Mouse (Mus musculus) kidney, embryonic 16.5 days (tissue): ENCODE results near the gene C1qtnf7. TPM values are rescaled to one million over a fixed set of nuclear protein-coding genes. Genes with fewer than 3 reads are reported as not detected.
A peak's percentile ranks its signal among the peaks of the same experiment; 100 is the strongest.

Experiments used
- ATAC-seq: fragments of 200-750 bp; cut with Nextera tagmentation; 2 replicates; pipeline ENCODE4 v1.8.0; 2017; ENCODE audit warnings: moderate TSS enrichment; ENCODE audit not compliant: low FRiP score, low TSS enrichment
- H3K27ac ChIP-seq: fragments of 300-500 bp; sonication (generic); 2 replicates; pipeline ENCODE4 v1.5.1; 2014; ENCODE audit warnings: low read length
- H3K27me3 ChIP-seq: fragments of 300-500 bp; sonication (generic); 2 replicates; pipeline ENCODE4 v1.6.1; 2014; ENCODE audit warnings: low read length, control low read depth, mixed read lengths; ENCODE audit not compliant: insufficient read depth
- H3K36me3 ChIP-seq: fragments of 300-500 bp; sonication (generic); 2 replicates; pipeline ENCODE4 v1.6.1; 2014; ENCODE audit warnings: low read length, control low read depth, mixed read lengths; ENCODE audit not compliant: insufficient read depth
- H3K4me1 ChIP-seq: fragments of 300-500 bp; sonication (generic); 2 replicates; pipeline ENCODE4 v1.6.1; 2014; ENCODE audit warnings: low read length, control low read depth, mixed read lengths; ENCODE audit not compliant: insufficient read depth
- H3K4me2 ChIP-seq: fragments of 300-500 bp; sonication (generic); replicated peaks from 2 replicates; pipeline ENCODE4 v1.6.1; 2014; ENCODE audit warnings: low read depth, low read length
- H3K4me3 ChIP-seq: fragments of 300-500 bp; sonication (generic); 2 replicates; pipeline ENCODE4 v1.5.1; 2014; ENCODE audit warnings: mild to moderate bottlenecking, low read length
- H3K9ac ChIP-seq: fragments of 300-500 bp; sonication (generic); replicated peaks from 2 replicates; pipeline ENCODE4 v1.6.1; 2014; ENCODE audit warnings: low read length
- H3K9me3 ChIP-seq: fragments of 300-500 bp; sonication (generic); 2 replicates; pipeline ENCODE4 v1.6.1; 2016; ENCODE audit warnings: low read length, control low read depth
- WGBS: fragments of 180-500 bp; shearing (Covaris S2); extraction: QIAGEN DNeasy Blood & Tissue Kit; methylation state at CpG from one replicate; pipeline ENCODE4 v1.1.7; 2014; 5-methylcytosine and 5-hydroxymethylcytosine counted together
- polyA plus RNA-seq: library from polyadenylated mRNA; unstranded; fragments of >200 nt; fragmentation: Nextera tagmentation; extraction: Ambion mirVana; gene quantifications from 2 replicates; pipeline ENCODE4 v1.2.1, GENCODE M21; 2015

C1qtnf7 gene
- polyA plus RNA-seq, 1 experiment from 2014 or later: 8.5 TPM

DNA sequence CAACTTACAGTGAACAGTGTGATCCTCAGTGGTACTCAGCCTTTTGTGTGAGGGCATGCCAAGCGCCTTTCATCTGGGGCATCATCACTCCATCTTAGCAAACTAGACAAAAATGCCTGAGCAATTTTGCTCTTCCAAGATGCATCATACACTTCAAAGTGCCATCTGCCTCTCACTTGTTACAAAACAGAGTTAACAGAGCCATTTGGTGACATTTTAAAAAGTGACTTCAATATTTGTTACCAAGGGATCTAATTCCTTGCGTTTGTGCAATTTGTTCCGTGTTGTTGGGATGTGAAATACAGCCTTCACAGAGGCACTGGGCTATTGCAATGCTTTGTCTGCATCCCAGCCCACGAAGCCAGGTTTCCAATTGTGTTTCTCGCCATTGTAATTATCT lies 42.1 kb downstream of the C1qtnf7 start:
- no peaks in the 10 kb centered on the region for H3K36me3 ChIP-seq
- no peak for ATAC-seq
- WGBS: 84% methylated on average over 5 of the region's 5 CpGs

DNA sequence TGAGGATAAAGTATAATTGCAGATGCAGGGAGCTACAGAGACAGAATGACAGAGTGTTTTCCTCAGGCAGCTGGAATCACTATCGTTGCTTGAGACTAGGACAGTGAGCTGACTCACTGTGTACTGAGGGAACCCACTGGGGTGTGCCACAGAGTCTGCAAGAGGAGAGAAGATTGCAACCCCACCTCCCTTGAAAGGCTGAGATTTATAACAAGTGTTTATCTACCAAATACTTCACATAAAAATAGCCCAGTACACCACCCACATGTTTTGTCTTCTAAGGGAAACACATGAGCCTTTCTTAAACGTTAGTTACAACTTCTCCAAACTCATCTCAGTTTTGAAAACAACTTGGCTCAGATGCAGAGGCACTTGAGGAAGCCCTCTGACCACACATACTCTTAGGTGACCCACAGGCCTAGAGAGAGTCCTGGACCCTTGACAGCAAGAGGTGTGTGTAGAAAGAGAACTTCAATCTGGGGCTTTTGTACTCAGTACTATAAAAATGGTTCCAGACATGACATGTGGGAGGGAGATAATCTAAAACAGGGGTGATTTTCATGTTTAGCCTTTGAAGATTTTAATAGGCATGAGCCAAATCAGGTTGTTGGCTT lies 46.4 kb downstream of the C1qtnf7 start:
- H3K36me3 ChIP-seq: no peaks in the 10 kb centered on the region
- H3K4me2 ChIP-seq: no peak overlapping the region
- no peak overlapping the region for H3K9ac ChIP-seq
- H3K27ac ChIP-seq: peak overlapping the region; percentile 40; the same call in 1 of the 2 replicates
- H3K4me1 ChIP-seq: 0 out of 2 replicates have a peak, but pooled peaks cover 10% of the 10 kb centered on the region
- H3K4me3 ChIP-seq: no peak overlapping the region
- ATAC-seq: peak; percentile 90
- WGBS: 13% methylated on average over 2 of the region's 2 CpGs
- no peaks in the 10 kb centered on the region for H3K27me3 ChIP-seq
- H3K9me3 ChIP-seq: no peaks in the 10 kb centered on the region

More for the DNA sequence above, 42.1 kb downstream of the C1qtnf7 start:
- Histone ChIP-seq H3K9me3 (no peaks in the 10 kb centered on the region), H3K4me3 (no peak overlapping the region), H3K27ac (no peak overlapping the region), H3K9ac (no peak overlapping the region), H3K4me1 (peaks cover 20% of the 10 kb centered on the region), H3K27me3 (no peaks in the 10 kb centered on the region), H3K4me2 (no peak overlapping the region)

DNA sequence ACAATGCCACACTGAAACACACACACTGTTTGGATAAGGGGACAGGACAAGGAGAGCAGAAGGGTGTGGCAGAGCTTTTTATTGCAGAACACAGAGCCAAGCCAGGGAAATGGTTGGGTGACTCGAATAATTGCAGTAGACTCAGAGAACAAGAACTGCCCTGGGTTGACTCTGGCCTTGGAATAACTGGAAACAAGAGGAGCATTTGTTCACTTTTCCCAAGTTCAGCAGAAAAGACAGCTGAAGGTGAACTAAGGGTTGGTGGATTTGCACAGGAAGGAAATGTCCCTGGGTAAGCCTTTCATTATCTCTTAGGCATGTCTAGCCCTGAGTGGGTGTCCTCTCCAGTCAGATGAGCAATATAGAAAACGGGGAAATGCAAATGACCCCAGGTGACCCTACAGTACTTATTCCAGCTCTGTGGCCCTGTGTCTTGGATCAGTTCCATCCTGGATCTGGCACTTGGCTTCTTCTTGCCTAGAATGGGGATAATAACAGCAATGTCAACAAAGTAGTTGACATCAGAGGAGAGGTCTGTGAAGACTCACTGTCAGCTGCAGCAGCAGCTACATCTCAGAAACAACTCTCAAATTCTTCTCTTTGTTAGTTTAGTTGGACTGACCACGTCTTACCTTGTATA lies 54.5 kb downstream of the C1qtnf7 start:
- Histone ChIP-seq H3K36me3 (no peaks in the 10 kb centered on the region), H3K4me2 (no peak overlapping the region), H3K27ac (no peak overlapping the region), H3K9me3 (no peaks in the 10 kb centered on the region), H3K4me3 (no peak overlapping the region), H3K9ac (no peak overlapping the region), H3K27me3 (no peaks in the 10 kb centered on the region), H3K4me1 (peaks cover 8% of the 10 kb centered on the region; the same call in 1 of the 2 replicates)
- peak; percentile 19; the same call in 1 of the 2 replicates for ATAC-seq
- WGBS: 43% methylated on average over 3 of the region's 3 CpGs

DNA sequence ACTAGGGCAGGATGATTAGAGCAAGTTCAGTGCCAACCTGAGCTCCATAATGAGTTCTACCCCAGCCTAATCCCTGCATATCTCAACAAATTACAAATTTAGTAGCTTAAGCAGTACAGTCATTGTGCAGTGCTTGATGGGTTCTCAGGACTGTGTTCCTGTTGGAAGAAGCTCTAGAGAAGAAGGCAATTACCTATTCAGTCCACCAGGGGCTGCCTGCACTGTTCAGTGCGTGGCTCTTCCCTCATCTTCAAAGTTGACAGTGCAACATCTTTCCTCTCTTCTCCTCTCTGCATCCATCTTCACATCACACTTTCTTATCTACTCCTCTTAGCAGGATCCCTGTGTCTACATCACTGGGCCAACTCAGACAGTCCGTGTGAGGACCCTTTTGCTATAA lies 67.5 kb downstream of the C1qtnf7 start:
- no peak overlapping the region for H3K27ac ChIP-seq
- ATAC-seq: no peak
- no peak overlapping the region for H3K9ac ChIP-seq
- no peaks in the 10 kb centered on the region for H3K9me3 ChIP-seq
- H3K4me1 ChIP-seq: 0 out of 2 replicates have a peak, but pooled peaks cover 5% of the 10 kb centered on the region
- H3K27me3 ChIP-seq: no peaks in the 10 kb centered on the region
- H3K36me3 ChIP-seq: no peaks in the 10 kb centered on the region
- 37% methylated on average over 2 of the region's 2 CpGs for WGBS
- no peak overlapping the region for H3K4me3 ChIP-seq
- no peak overlapping the region for H3K4me2 ChIP-seq

DNA sequence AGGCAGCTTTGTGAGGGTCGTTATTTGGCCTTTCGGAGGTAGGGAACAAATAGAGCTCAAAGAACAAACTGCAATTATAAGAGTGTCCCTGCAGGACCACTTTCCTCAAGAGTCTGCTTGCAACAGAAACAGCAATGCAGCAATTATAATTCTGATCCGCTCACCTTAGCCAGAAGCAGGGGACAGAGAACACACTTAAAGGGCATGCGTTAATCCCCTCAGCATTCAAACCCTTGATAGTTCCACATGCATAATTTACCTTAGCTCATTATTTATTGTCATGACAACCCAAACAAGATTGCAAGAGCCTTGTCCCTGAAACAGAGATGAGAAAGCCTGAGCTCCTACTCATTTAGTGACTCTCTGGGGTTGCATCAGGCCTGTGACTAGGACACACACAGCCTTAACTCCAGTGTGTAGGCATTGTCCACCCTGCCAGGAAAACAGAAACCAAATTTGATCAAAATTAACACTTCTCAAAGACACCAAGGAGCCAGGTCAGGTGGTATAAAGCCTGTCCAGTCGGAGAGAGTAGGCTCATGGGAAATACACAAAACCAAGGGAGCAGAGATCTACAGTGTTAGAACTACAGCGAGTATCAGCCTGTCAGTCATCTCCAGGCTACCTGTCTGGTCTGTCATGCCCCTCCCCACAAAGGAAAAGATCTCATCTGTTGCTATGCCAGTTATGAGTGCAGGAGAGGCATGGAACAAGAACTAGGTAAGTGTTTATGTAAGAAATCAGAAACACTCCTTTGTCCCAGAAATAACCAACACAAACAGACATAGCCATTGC lies 68.2 kb downstream of the C1qtnf7 start:
- no peak for ATAC-seq
- H3K27me3 ChIP-seq: no peaks in the 10 kb centered on the region
- no peak overlapping the region for H3K4me2 ChIP-seq
- 0 out of 2 replicates have a peak, but pooled peaks cover 5% of the 10 kb centered on the region for H3K4me1 ChIP-seq
- no peak overlapping the region for H3K4me3 ChIP-seq
- H3K9me3 ChIP-seq: no peaks in the 10 kb centered on the region
- WGBS: 83% methylated on average over 6 of the region's 6 CpGs
- H3K36me3 ChIP-seq: no peaks in the 10 kb centered on the region
- H3K9ac ChIP-seq: no peak overlapping the region
- H3K27ac ChIP-seq: no peak overlapping the region

DNA sequence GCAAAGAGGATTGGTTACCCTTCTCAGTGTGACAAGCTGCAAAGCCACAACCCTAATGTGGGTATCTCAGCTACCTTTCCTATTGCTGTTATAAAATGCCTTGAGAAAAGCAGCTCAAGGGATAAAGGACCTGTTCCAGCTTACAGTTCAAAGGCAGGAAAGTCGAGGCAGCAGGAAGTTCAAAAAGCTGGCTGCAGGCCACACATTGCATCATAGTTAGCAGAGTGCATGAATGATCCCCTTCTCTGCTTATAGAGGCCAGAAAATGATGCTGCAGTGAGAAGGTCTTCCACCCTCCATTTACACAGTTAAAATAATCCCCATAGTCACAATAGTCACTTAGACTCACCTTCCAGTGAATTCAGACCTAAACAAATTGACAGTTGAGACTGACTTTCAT lies 69.1 kb downstream of the C1qtnf7 start:
- Histone ChIP-seq H3K4me2 (no peak overlapping the region), H3K4me3 (no peak overlapping the region), H3K36me3 (no peaks in the 10 kb centered on the region), H3K9ac (no peak overlapping the region), H3K4me1 (peaks cover 8% of the 10 kb centered on the region; the same call in 1 of the 2 replicates), H3K27me3 (no peaks in the 10 kb centered on the region), H3K27ac (no peak overlapping the region), H3K9me3 (no peaks in the 10 kb centered on the region)
- 29% methylated on average over 1 of the region's 1 CpGs for WGBS
- ATAC-seq: no peak

DNA sequence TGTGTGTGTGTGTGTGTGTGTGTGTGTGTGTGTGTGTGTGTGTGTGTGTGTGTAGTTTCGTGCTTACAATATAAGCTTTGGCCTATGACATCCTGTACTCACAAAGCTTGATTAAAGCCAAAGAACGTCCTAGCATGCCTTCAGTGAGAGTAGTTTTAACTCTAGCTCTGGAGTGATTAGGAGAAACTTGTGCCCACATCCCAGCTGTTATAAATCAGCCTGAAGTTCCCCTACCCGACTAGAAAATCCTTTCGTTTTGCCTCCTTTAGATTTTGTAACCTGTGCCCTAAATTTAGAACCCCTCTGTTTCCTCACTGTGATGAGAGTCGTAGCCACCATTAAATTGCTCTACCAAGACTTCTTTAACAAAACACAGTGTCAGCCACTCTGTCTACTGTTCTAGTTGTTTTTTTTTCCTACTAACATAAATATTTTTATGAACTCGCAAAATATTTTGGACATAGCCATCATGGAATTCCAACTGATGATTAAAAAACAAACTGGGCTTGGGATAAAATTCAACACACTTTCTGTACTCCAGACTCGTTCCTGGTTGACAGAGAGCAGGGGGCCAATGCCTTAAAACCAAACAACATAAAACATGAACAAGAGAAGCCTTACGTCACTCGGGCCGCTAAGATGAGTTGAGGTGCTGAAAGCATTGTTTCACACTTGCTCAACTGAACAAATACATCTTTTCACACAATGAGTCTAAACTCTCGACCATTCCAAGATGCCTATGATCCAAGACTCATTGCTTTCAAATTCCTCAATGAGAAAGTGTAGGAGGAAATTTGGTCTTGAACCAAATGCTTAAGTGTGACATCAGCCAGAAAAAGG lies 70.3 kb downstream of the C1qtnf7 start:
- ATAC-seq: no peak
- H3K27me3 ChIP-seq: no peaks in the 10 kb centered on the region
- H3K27ac ChIP-seq: peak overlapping the region; percentile 76; the same call in 1 of the 2 replicates
- 29% methylated on average over 11 of the region's 11 CpGs for WGBS
- no peaks in the 10 kb centered on the region for H3K9me3 ChIP-seq
- H3K4me3 ChIP-seq: no peak overlapping the region
- no peak overlapping the region for H3K9ac ChIP-seq
- peaks cover 13% of the 10 kb centered on the region; the same call in 1 of the 2 replicates for H3K4me1 ChIP-seq
- no peak overlapping the region for H3K4me2 ChIP-seq
- H3K36me3 ChIP-seq: no peaks in the 10 kb centered on the region

DNA sequence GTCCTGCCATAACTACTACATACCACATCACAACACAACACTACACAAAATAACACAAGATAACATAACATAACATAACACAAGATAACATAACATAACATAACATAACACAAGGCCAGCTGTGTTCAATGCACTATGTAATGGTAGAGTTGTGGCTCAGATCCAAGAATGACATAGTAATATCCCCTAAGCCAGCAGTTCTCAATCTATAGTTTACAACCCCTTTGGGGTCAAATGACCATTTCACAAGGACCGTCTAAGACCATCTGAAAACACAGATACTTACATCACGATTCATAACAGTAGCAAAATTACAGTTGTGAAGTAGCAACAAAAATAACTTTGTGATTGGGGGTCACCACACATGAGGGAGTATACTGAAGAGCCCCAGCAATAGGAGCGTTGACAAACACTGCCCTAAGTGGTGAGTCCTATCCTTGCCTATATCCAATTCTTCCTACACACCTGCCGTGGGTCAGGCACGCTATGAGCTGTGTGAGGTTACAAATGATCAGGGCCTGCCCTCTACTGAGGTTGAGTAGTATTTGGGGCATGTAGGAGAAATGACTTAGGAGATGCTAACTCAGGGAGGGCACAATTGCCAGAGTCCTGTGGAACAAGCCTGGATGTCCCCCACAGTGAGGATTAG lies 73.6 kb downstream of the C1qtnf7 start:
- no peaks in the 10 kb centered on the region for H3K9me3 ChIP-seq
- 63% methylated on average over 5 of the region's 5 CpGs for WGBS
- no peaks in the 10 kb centered on the region for H3K36me3 ChIP-seq
- peaks cover 13% of the 10 kb centered on the region; the same call in 1 of the 2 replicates for H3K4me1 ChIP-seq
- H3K9ac ChIP-seq: no peak overlapping the region
- peak; percentile 66; the same call in 1 of the 2 replicates for ATAC-seq
- peak overlapping the region; percentile 82 for H3K27ac ChIP-seq
- H3K4me3 ChIP-seq: no peak overlapping the region
- H3K4me2 ChIP-seq: no peak overlapping the region
- no peaks in the 10 kb centered on the region for H3K27me3 ChIP-seq

DNA sequence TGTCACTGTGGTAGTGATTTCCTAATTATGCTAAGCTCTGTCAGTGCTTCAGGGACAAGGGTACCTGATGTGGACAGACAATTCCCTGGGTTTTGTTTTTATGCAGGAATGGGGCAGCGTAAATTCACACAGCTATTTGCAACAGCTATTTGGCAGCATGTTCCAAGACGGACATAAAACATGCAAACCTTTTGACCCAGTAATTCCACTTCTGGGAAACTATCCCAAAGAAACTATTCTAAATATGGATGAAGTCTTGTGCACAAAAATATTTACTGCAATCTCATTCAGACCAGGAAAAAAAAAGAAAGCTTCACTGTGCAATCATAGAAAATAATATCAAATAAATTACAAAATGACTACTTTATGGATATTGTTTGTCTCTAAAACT lies 74.1 kb downstream of the C1qtnf7 start:
- Histone ChIP-seq H3K4me3 (no peak overlapping the region), H3K27ac (peak overlapping the region; percentile 82)
- WGBS: 62% methylated on average over 2 of the region's 2 CpGs

More for the DNA sequence above, 74.1 kb downstream of the C1qtnf7 start:
- H3K27me3 ChIP-seq: no peaks in the 10 kb centered on the region
- H3K4me1 ChIP-seq: peaks cover 13% of the 10 kb centered on the region; the same call in 1 of the 2 replicates
- no peak overlapping the region for H3K4me2 ChIP-seq
- H3K36me3 ChIP-seq: no peaks in the 10 kb centered on the region
- no peak overlapping the region for H3K9ac ChIP-seq
- ATAC-seq: no peak; the same call in 1 of the 2 replicates
- no peaks in the 10 kb centered on the region for H3K9me3 ChIP-seq
